Mouse (Mus musculus) liver, embryonic 14.5 days (tissue): ENCODE data around the gene Pqlc2.

Experiments
- CTCF ChIP-seq: IDR thresholded peaks from 2 replicates; pipeline ENCODE4 v1.5.1; 2016; ENCODE audit warnings: antibody characterized with exemption, low read depth, control low read depth
- EP300 ChIP-seq: IDR thresholded peaks from 2 replicates; pipeline ENCODE4 v1.6.1; 2016; ENCODE audit warnings: antibody characterized with exemption, low read depth

DNA sequence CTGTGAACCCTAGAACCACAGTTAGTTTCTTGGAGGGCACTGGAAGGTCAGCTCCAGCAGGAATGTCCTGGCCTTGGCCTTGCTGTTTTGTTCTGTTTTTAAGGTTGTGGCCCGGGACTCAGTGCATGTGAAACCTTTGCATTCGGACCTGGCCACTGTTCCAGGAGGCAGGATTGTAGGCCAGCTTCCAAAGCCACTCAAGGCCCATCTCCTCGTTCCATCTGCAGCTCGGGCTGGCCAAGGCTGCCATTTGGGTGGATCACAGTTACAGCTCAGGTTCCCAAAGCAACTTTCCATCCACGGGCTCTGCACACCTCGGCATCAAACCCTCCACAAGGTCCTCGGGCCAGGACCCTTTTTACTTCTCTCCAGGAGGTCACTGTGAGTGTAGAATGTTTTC, 35.9 kb downstream of the Pqlc2 start:
- TF ChIP-seq CTCF (no peak), EP300 (no peak)
